Mouse (Mus musculus) heart, adult 2 months (tissue): ENCODE measurements around the gene Hdac10.

Experiments
- CTCF ChIP-seq: fragments of 200-600 bp; IDR thresholded peaks from 2 replicates; pipeline ENCODE4 v1.8.1; 2022; ENCODE audit warnings: antibody characterized with exemption, mild to moderate bottlenecking, moderate library complexity
- EP300 ChIP-seq: fragments of 200-500 bp; IDR thresholded peaks from 2 replicates; pipeline ENCODE4 v1.6.1; 2011; ENCODE audit warnings: low read depth, low read length, control low read depth; ENCODE audit not compliant: insufficient read depth
- POLR2A ChIP-seq: fragments of 200-500 bp; IDR thresholded peaks from 2 replicates; pipeline ENCODE4 v1.6.1; 2011; ENCODE audit warnings: mild to moderate bottlenecking, low read depth, low read length, control low read depth; ENCODE audit not compliant: insufficient read depth

DNA sequence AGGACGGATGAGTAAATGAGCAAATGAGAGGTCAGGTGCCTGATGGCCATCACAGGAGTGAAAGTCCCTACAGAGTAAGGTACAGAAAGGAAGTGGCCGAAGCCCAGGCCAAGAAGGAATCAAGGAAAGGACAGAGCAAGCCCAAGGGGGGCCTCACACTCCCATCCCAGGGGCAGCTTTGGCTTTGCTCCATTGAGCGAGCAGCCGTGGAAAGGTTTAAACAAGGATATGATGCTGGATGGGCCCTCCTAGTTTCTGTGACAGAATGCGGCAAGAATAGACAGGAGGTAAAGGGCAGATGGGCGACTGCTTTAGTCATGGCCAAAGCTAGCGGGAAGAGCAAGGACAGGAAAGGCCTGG, 9.5 kb upstream of the Hdac10 start:
- no peak for TF ChIP-seq POLR2A
- TF ChIP-seq CTCF, result no peak
- no peak for TF ChIP-seq EP300
